Mouse (Mus musculus): Measurements from ENCODE around the gene Hoxd1. TPM values are rescaled to one million over a fixed set of nuclear protein-coding genes. Genes with fewer than 3 reads are reported as not detected.

Hoxd1 gene
- polyA plus RNA-seq, 2 experiments = 0.48 to 0.59 TPM

GRCm38 (mm10) chr2:74736688-74737577 is 25.8 kb upstream of the Hoxd1 start:
- H3K36me3 ChIP-seq (ENCODE audit: control insufficient read depth, insufficient read depth, low read length) = no peaks in the 10 kb centered on the region
- H3K27me3 ChIP-seq (ENCODE audit: control insufficient read depth, insufficient read depth, low read length) = peaks cover 96% of the 10 kb centered on the region
- DNase-seq (ENCODE audit: low spot score) (no peak), ATAC-seq (ENCODE audit: low FRiP score, low read depth) (no peak)
- no peak overlapping the region for H3K4me2 ChIP-seq (replicated peaks; ENCODE audit: low read depth, low read length, severe bottlenecking)
- TF ChIP-seq POLR2A (IDR thresholded peaks at IDR 0.05; ENCODE audit: borderline replicate concordance, extremely low read depth, insufficient read depth, insufficient read length) = no peak
- H3K9me3 ChIP-seq (ENCODE audit: control insufficient read depth, low read length) = no peaks in the 10 kb centered on the region
- peaks cover 14% of the 10 kb centered on the region for H3K4me1 ChIP-seq (ENCODE audit: control insufficient read depth, insufficient read depth, low read length)
- no peak overlapping the region for H3K4me3 ChIP-seq (replicated peaks; ENCODE audit: low read length)
- no peak overlapping the region for H3K27ac ChIP-seq (replicated peaks; ENCODE audit: low read depth, low read length)
- WGBS = 8% methylated on average over 15 of the region's 15 CpGs
- no peak overlapping the region for H3K9ac ChIP-seq (ENCODE audit: low read depth, low read length, severe bottlenecking)

GRCm38 (mm10) chr2:74737578-74738070 is 25.2 kb upstream of the Hoxd1 start:
- DNase-seq (ENCODE audit: low spot score) (peak; percentile 44), ATAC-seq (ENCODE audit: low FRiP score, low read depth) (no peak)
- WGBS = 16% methylated on average over 7 of the region's 7 CpGs
- H3K4me2 ChIP-seq (replicated peaks; ENCODE audit: low read depth, low read length, severe bottlenecking) = no peak overlapping the region
- no peaks in the 10 kb centered on the region for H3K9me3 ChIP-seq (ENCODE audit: control insufficient read depth, low read length)
- H3K4me3 ChIP-seq (replicated peaks; ENCODE audit: low read length) = no peak overlapping the region
- no peak overlapping the region for H3K27ac ChIP-seq (replicated peaks; ENCODE audit: low read depth, low read length)
- H3K36me3 ChIP-seq (ENCODE audit: control insufficient read depth, insufficient read depth, low read length) = no peaks in the 10 kb centered on the region
- H3K9ac ChIP-seq (ENCODE audit: low read depth, low read length, severe bottlenecking) = no peak overlapping the region
- peaks cover 96% of the 10 kb centered on the region for H3K27me3 ChIP-seq (ENCODE audit: control insufficient read depth, insufficient read depth, low read length)
- TF ChIP-seq POLR2A (IDR thresholded peaks at IDR 0.05; ENCODE audit: borderline replicate concordance, extremely low read depth, insufficient read depth, insufficient read length) = no peak
- H3K4me1 ChIP-seq (ENCODE audit: control insufficient read depth, insufficient read depth, low read length) = peaks cover 14% of the 10 kb centered on the region

- H3K9ac ChIP-seq (ENCODE audit: low read depth, low read length, severe bottlenecking) = no peak overlapping the region
- ATAC-seq (ENCODE audit: low FRiP score, low read depth) = no peak
- H3K4me2 ChIP-seq (replicated peaks; ENCODE audit: low read depth, low read length, severe bottlenecking) = no peak overlapping the region
- no peak overlapping the region for H3K27ac ChIP-seq (replicated peaks; ENCODE audit: low read depth, low read length)
- no peak overlapping the region for H3K4me3 ChIP-seq (replicated peaks; ENCODE audit: low read length)
- no peaks in the 10 kb centered on the region for H3K36me3 ChIP-seq (ENCODE audit: control insufficient read depth, insufficient read depth, low read length)
- TF ChIP-seq POLR2A (IDR thresholded peaks at IDR 0.05; ENCODE audit: borderline replicate concordance, extremely low read depth, insufficient read depth, insufficient read length) = no peak
- peaks cover 94% of the 10 kb centered on the region for H3K27me3 ChIP-seq (ENCODE audit: control insufficient read depth, insufficient read depth, low read length)
- no peak for DNase-seq (ENCODE audit: low spot score)
- no peaks in the 10 kb centered on the region for H3K9me3 ChIP-seq (ENCODE audit: control insufficient read depth, low read length)
- WGBS = 2% methylated on average over 20 of the region's 20 CpGs
- peaks cover 11% of the 10 kb centered on the region; the same call in 1 of the 2 replicates for H3K4me1 ChIP-seq (ENCODE audit: control insufficient read depth, insufficient read depth, low read length)
Observed at GRCm38 (mm10) chr2:74738623-74739475, 23.9 kb upstream of the Hoxd1 start.

GRCm38 (mm10) chr2:74739476-74739800 is 23.3 kb upstream of the Hoxd1 start:
- peaks cover 94% of the 10 kb centered on the region for H3K27me3 ChIP-seq (ENCODE audit: control insufficient read depth, insufficient read depth, low read length)
- no peaks in the 10 kb centered on the region for H3K36me3 ChIP-seq (ENCODE audit: control insufficient read depth, insufficient read depth, low read length)
- H3K4me2 ChIP-seq (replicated peaks; ENCODE audit: low read depth, low read length, severe bottlenecking) = no peak overlapping the region
- ATAC-seq (ENCODE audit: low FRiP score, low read depth) = no peak
- no peak overlapping the region for H3K9ac ChIP-seq (ENCODE audit: low read depth, low read length, severe bottlenecking)
- no peak overlapping the region for H3K4me3 ChIP-seq (replicated peaks; ENCODE audit: low read length)
- WGBS = 20% methylated on average over 2 of the region's 2 CpGs
- no peaks in the 10 kb centered on the region for H3K9me3 ChIP-seq (ENCODE audit: control insufficient read depth, low read length)
- TF ChIP-seq POLR2A (IDR thresholded peaks at IDR 0.05; ENCODE audit: borderline replicate concordance, extremely low read depth, insufficient read depth, insufficient read length) = no peak
- peaks cover 11% of the 10 kb centered on the region; the same call in 1 of the 2 replicates for H3K4me1 ChIP-seq (ENCODE audit: control insufficient read depth, insufficient read depth, low read length)
- no peak for DNase-seq (ENCODE audit: low spot score)
- H3K27ac ChIP-seq (replicated peaks; ENCODE audit: low read depth, low read length) = no peak overlapping the region

GRCm38 (mm10) chr2:74739869-74740268 is 22.9 kb upstream of the Hoxd1 start:
- H3K36me3 ChIP-seq (ENCODE audit: control insufficient read depth, insufficient read depth, low read length) = no peaks in the 10 kb centered on the region
- 3% methylated on average over 14 of the region's 14 CpGs for WGBS
- no peak overlapping the region for H3K4me3 ChIP-seq (replicated peaks; ENCODE audit: low read length)
- no peak overlapping the region for H3K27ac ChIP-seq (replicated peaks; ENCODE audit: low read depth, low read length)
- H3K27me3 ChIP-seq (ENCODE audit: control insufficient read depth, insufficient read depth, low read length) = peaks cover 94% of the 10 kb centered on the region
- no peaks in the 10 kb centered on the region for H3K9me3 ChIP-seq (ENCODE audit: control insufficient read depth, low read length)
- no peak overlapping the region; the same call in 1 of the 2 replicates for H3K4me2 ChIP-seq (replicated peaks; ENCODE audit: low read depth, low read length, severe bottlenecking)
- no peak for TF ChIP-seq POLR2A (IDR thresholded peaks at IDR 0.05; ENCODE audit: borderline replicate concordance, extremely low read depth, insufficient read depth, insufficient read length)
- ATAC-seq (ENCODE audit: low FRiP score, low read depth) = no peak
- DNase-seq (ENCODE audit: low spot score) = no peak
- peaks cover 11% of the 10 kb centered on the region; the same call in 1 of the 2 replicates for H3K4me1 ChIP-seq (ENCODE audit: control insufficient read depth, insufficient read depth, low read length)
- no peak overlapping the region for H3K9ac ChIP-seq (ENCODE audit: low read depth, low read length, severe bottlenecking)

Measured in limb, embryonic 14.5 days (tissue).